Mouse (Mus musculus) kidney, adult 2 months (tissue): ENCODE results near the gene Heatr3. TPM values are rescaled to one million over a fixed set of nuclear protein-coding genes. Genes with fewer than 3 reads are reported as not detected.
A peak's percentile ranks its signal among the peaks of the same experiment; 100 is the strongest.

Source experiments
- DNase-seq: peaks from one replicate; pipeline ENCODE4 v3.0.0; 2021
- H3K27ac ChIP-seq: fragments of 200-500 bp; 2 replicates; pipeline ENCODE4 v1.5.1; 2012; ENCODE audit warnings: low read depth, low read length, control low read depth, inconsistent platforms; ENCODE audit not compliant: insufficient read depth
- H3K27me3 ChIP-seq: fragments of 200-500 bp; replicated peaks from 2 replicates; pipeline ENCODE4 v1.6.1; 2012; ENCODE audit warnings: mild to moderate bottlenecking, moderate library complexity, low read length, inconsistent platforms; ENCODE audit not compliant: control insufficient read depth, insufficient read depth
- H3K36me3 ChIP-seq: fragments of 200-500 bp; 2 replicates; pipeline ENCODE4 v1.6.1; 2012; ENCODE audit warnings: mild to moderate bottlenecking, moderate library complexity, low read length, inconsistent platforms; ENCODE audit not compliant: control insufficient read depth, insufficient read depth
- H3K4me1 ChIP-seq: fragments of 200-500 bp; 2 replicates; pipeline ENCODE4 v1.6.1; 2011; ENCODE audit warnings: low read length; ENCODE audit not compliant: control insufficient read depth, insufficient read depth
- H3K4me3 ChIP-seq: fragments of 200-500 bp; 2 replicates; pipeline ENCODE4 v1.5.1; 2011; ENCODE audit warnings: mild to moderate bottlenecking, low read depth, low read length, control low read depth; ENCODE audit not compliant: insufficient read depth
- CTCF ChIP-seq: fragments of 200-500 bp; conservative IDR thresholded peaks from 2 replicates; pipeline ENCODE4 v1.5.1; 2011; ENCODE audit warnings: low read depth, mild to moderate bottlenecking, control low read depth, low read length, moderate library complexity, mixed read lengths; ENCODE audit not compliant: insufficient read depth, insufficient read length
- POLR2A ChIP-seq: fragments of 200-500 bp; IDR thresholded peaks from one replicate; pipeline ENCODE4 v1.6.1; 2011; ENCODE audit warnings: low read depth, low read length, control low read depth
- WGBS: fragments of 180-500 bp; shearing (Covaris S2); methylation state at CpG from one replicate; pipeline ENCODE4 v1.1.7; 2018; 5-methylcytosine and 5-hydroxymethylcytosine counted together
- polyA plus RNA-seq: library from polyadenylated mRNA; depleted of rRNA; stranded (reverse); fragments of >200 nt; gene quantifications from 2 replicates; pipeline ENCODE4 v1.2.3, GENCODE M21; 2012; rRNA removed

Gene Heatr3
- polyA plus RNA-seq, result 12.9 and 15.3 TPM in 2 replicates

- peak within 1 kb of the TSS; percentile 74 for H3K27ac ChIP-seq
- no peaks in the 10 kb centered on the region for H3K4me1 ChIP-seq
- H3K4me3 ChIP-seq, result peak within 1 kb of the TSS; percentile 96
- TF ChIP-seq POLR2A (peak; percentile 42), CTCF (peak; percentile 24; the same call in 1 of the 2 replicates)
- WGBS, result under 1% methylated on average over 79 of the region's 79 CpGs
- H3K36me3 ChIP-seq, result no peaks in the 10 kb centered on the region; the same call in none of the 2 replicates
- H3K27me3 ChIP-seq, result no peaks in the 10 kb centered on the region
- DNase-seq, result peak; percentile 98
These were observed at the start of gene Heatr3 for GRCm38 (mm10) chr8:88137748-88138484. TSS of gene Heatr3 (plus strand) at chr8:88137855.

GRCm38 (mm10) chr8:88088006-88088405 lies 49.6 kb upstream of the Heatr3 start:
- DNase-seq, result no peak
- TF ChIP-seq POLR2A, result no peak
- TF ChIP-seq CTCF, result no peak
- no peak overlapping the region for H3K27ac ChIP-seq
- no peak overlapping the region for H3K4me3 ChIP-seq
- H3K4me1 ChIP-seq, result no peaks in the 10 kb centered on the region
- no peaks in the 10 kb centered on the region for H3K36me3 ChIP-seq
- H3K27me3 ChIP-seq, result no peaks in the 10 kb centered on the region

GRCm38 (mm10) chr8:88091661-88092060 lies 46.0 kb upstream of the Heatr3 start:
- no peaks in the 10 kb centered on the region for H3K27me3 ChIP-seq
- H3K4me1 ChIP-seq, result no peaks in the 10 kb centered on the region
- no peak overlapping the region for H3K4me3 ChIP-seq
- H3K27ac ChIP-seq, result no peak overlapping the region
- no peak for DNase-seq
- 66% methylated on average over 2 of the region's 2 CpGs for WGBS
- TF ChIP-seq CTCF (no peak), POLR2A (no peak)
- no peaks in the 10 kb centered on the region for H3K36me3 ChIP-seq

DNA sequence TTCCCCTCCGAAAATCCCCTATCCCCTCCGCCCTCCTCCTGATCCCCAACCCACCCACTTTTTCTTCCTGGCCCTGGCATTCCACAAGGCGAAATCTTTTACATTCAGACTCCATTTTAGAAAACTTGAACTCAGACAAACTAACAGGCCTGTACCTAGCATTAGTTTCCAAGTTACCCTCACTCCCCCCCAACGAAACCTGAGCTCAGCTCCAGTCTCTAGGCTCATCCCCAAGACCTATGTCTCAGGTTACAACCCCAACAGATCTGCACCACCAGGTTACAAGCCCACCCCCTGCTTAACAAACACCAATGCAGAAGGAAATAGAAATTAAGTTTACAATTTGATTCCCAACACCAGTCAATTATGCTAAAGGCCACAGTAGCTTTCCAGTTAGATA lies 44.3 kb upstream of the Heatr3 start:
- Histone ChIP-seq H3K4me3 (no peak overlapping the region), H3K27ac (no peak overlapping the region), H3K27me3 (no peaks in the 10 kb centered on the region), H3K4me1 (no peaks in the 10 kb centered on the region), H3K36me3 (no peaks in the 10 kb centered on the region)
- DNase-seq, result no peak
- TF ChIP-seq POLR2A, result no peak
- TF ChIP-seq CTCF, result no peak
- 78% methylated on average over 4 of the region's 4 CpGs for WGBS

GRCm38 (mm10) chr8:88098856-88099255 lies 38.8 kb upstream of the Heatr3 start:
- Histone ChIP-seq H3K36me3 (no peaks in the 10 kb centered on the region), H3K27ac (no peak overlapping the region), H3K4me3 (no peak overlapping the region), H3K27me3 (no peaks in the 10 kb centered on the region), H3K4me1 (no peaks in the 10 kb centered on the region)
- WGBS, result 77% methylated on average over 4 of the region's 4 CpGs
- TF ChIP-seq POLR2A (no peak), CTCF (no peak)
- DNase-seq, result no peak

GRCm38 (mm10) chr8:88099526-88099925 lies 38.1 kb upstream of the Heatr3 start:
- no peak overlapping the region for H3K27ac ChIP-seq
- no peaks in the 10 kb centered on the region for H3K36me3 ChIP-seq
- 0% methylated on average over 1 of the region's 1 CpGs for WGBS
- no peaks in the 10 kb centered on the region for H3K4me1 ChIP-seq
- no peaks in the 10 kb centered on the region for H3K27me3 ChIP-seq
- peak; percentile 44 for DNase-seq
- no peak overlapping the region for H3K4me3 ChIP-seq
- TF ChIP-seq CTCF, result peak; percentile 73
- TF ChIP-seq POLR2A, result no peak

GRCm38 (mm10) chr8:88109241-88109640 lies 28.4 kb upstream of the Heatr3 start:
- no peak overlapping the region for H3K27ac ChIP-seq
- no peaks in the 10 kb centered on the region for H3K4me1 ChIP-seq
- DNase-seq, result no peak
- H3K4me3 ChIP-seq, result no peak overlapping the region
- WGBS, result 89% methylated on average over 4 of the region's 4 CpGs
- no peaks in the 10 kb centered on the region for H3K36me3 ChIP-seq
- H3K27me3 ChIP-seq, result no peaks in the 10 kb centered on the region
- no peak for TF ChIP-seq CTCF
- TF ChIP-seq POLR2A, result no peak
